Mouse (Mus musculus): ENCODE data around the gene Hyal3. TPM values are rescaled to one million over a fixed set of nuclear protein-coding genes. Genes with fewer than 3 reads are reported as not detected.

Gene Hyal3
- polyA plus RNA-seq, 1 experiment from 2014 or later = 1.4 TPM

DNA sequence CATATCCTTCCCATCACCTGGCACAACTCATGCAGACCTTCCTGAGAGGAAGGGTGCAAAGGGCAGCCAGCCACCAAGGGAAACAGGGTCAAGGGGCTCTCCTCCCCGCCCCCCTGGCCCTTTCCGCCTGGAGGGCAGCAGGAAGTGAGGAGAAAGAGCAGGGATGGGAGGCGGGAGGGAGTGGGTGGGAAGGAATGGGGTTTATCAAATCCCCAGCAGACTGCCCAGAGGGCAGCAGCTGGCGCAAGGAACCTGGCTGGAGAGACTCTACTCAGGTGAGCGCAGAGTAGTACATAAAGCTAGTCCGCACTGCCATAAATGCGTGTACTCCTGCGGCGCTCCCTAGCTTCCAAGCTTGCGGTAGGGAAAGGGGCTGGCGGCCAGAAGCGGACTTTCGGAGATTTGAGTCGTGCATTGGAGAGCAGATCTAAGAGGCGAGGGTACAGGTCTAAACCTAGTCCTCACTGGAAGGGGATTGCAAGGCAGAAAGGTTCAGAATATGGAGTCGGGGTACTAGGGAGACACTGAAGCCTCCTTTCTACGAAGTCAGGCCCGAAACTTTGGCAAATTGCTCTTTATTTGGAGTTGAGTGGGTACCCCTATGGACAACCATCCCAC, 12.8 kb upstream of the Hyal3 start, which contains the start of gene Hyal2:
Hyal2 (plus strand) TSS at position 244 of the 618 bp plus-strand sequence.
- WGBS = 7% methylated on average over 18 of the region's 18 CpGs
- ATAC-seq (ENCODE audit: insufficient read depth) (no peak; the same call in 1 of the 2 replicates), DNase-seq (no peak)
- Histone ChIP-seq H3K9me3 (ENCODE audit: low read depth, low read length) (no peaks in the 10 kb centered on the region), H3K27me3 (ENCODE audit: insufficient read depth, low read length) (no peaks in the 10 kb centered on the region), H3K27ac (ENCODE audit: low read depth) (peak within 1 kb of the TSS; percentile 92), H3K4me1 (ENCODE audit: insufficient read depth) (peaks cover 28% of the 10 kb centered on the region), H3K36me3 (ENCODE audit: insufficient read depth) (peaks cover 42% of the 10 kb centered on the region), H3K9ac (peak within 1 kb of the TSS; percentile 89), H3K4me2 (peak within 1 kb of the TSS; percentile 65), H3K4me3 (ENCODE audit: low read depth, low read length) (peak within 1 kb of the TSS; percentile 84)
- TF ChIP-seq CTCF (IDR thresholded peaks at IDR 0.05; ENCODE audit: low read depth) = no peak

- peak; percentile 82 for ATAC-seq (ENCODE audit: insufficient read depth)
- DNase-seq = peak; percentile 94
- H3K4me1 ChIP-seq (ENCODE audit: insufficient read depth) = peaks cover 27% of the 10 kb centered on the region
- H3K27ac ChIP-seq (ENCODE audit: low read depth) = peak overlapping the region; percentile 92
- peak overlapping the region; percentile 84 for H3K4me3 ChIP-seq (ENCODE audit: low read depth, low read length)
- H3K9me3 ChIP-seq (ENCODE audit: low read depth, low read length) = no peaks in the 10 kb centered on the region
- H3K36me3 ChIP-seq (ENCODE audit: insufficient read depth) = peaks cover 50% of the 10 kb centered on the region
- under 1% methylated on average over 41 of the region's 41 CpGs for WGBS
- TF ChIP-seq CTCF (IDR thresholded peaks at IDR 0.05; ENCODE audit: low read depth) = no peak
- no peaks in the 10 kb centered on the region for H3K27me3 ChIP-seq (ENCODE audit: insufficient read depth, low read length)
- peak overlapping the region; percentile 89 for H3K9ac ChIP-seq
- peak overlapping the region; percentile 65 for H3K4me2 ChIP-seq
These were observed 12.0 kb upstream of the Hyal3 start for GRCm38 (mm10) chr9:107568331-107569261.

DNA sequence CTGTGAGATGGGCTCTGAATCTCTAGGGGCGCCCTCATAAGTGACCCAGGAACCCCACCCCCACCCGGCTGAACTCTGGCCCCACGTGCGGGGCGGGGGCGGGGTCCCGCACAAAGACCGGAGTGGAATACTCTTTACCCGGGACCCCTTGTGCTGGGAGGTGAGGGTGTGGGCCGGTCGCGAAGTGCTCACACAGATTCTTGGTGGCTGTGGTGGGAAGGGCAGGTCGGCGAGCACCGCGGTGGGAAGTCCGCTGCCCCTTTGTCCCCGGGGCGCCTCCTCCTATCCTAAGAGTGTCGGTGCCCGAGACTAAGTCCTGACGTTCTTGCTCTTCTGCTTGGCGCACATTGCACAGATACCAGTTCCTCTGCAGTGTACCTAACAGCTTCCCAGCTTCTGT, 11.3 kb upstream of the Hyal3 start:
- H3K9ac ChIP-seq = peak overlapping the region; percentile 89
- peaks cover 52% of the 10 kb centered on the region for H3K36me3 ChIP-seq (ENCODE audit: insufficient read depth)
- ATAC-seq (ENCODE audit: insufficient read depth) (peak; percentile 18), DNase-seq (peak; percentile 55)
- H3K27me3 ChIP-seq (ENCODE audit: insufficient read depth, low read length) = no peaks in the 10 kb centered on the region
- no peaks in the 10 kb centered on the region for H3K9me3 ChIP-seq (ENCODE audit: low read depth, low read length)
- H3K4me3 ChIP-seq (ENCODE audit: low read depth, low read length) = peak overlapping the region; percentile 84
- H3K27ac ChIP-seq (ENCODE audit: low read depth) = peak overlapping the region; percentile 92
- no peak for TF ChIP-seq CTCF (IDR thresholded peaks at IDR 0.05; ENCODE audit: low read depth)
- H3K4me2 ChIP-seq = peak overlapping the region; percentile 65
- peaks cover 21% of the 10 kb centered on the region for H3K4me1 ChIP-seq (ENCODE audit: insufficient read depth)
- WGBS = under 1% methylated on average over 23 of the region's 23 CpGs

DNA sequence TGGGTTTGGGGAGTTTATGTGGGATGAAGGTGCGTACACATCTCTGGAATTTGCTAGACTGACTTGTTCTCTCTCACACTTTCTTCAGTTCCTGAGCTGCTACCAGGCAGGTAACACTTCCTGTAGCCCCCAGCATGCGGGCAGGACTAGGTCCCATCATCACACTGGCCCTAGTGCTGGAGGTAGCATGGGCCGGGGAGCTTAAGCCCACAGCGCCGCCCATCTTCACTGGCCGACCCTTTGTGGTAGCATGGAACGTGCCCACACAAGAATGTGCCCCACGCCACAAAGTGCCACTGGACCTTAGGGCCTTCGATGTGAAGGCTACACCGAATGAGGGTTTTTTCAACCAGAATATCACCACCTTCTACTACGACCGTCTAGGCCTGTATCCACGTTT, 10.6 kb upstream of the Hyal3 start:
- 24% methylated on average over 13 of the region's 13 CpGs for WGBS
- no peak for ATAC-seq (ENCODE audit: insufficient read depth)

GRCm38 (mm10) chr9:107570845-107571244, 9.8 kb upstream of the Hyal3 start:
- peaks cover 43% of the 10 kb centered on the region for H3K36me3 ChIP-seq (ENCODE audit: insufficient read depth)
- DNase-seq (no peak), ATAC-seq (ENCODE audit: insufficient read depth) (no peak)
- H3K4me2 ChIP-seq = peak overlapping the region; percentile 65
- peak overlapping the region; percentile 89 for H3K9ac ChIP-seq
- WGBS = 84% methylated on average over 21 of the region's 21 CpGs
- peak overlapping the region; percentile 92 for H3K27ac ChIP-seq (ENCODE audit: low read depth)
- H3K9me3 ChIP-seq (ENCODE audit: low read depth, low read length) = no peaks in the 10 kb centered on the region
- no peak for TF ChIP-seq CTCF (IDR thresholded peaks at IDR 0.05; ENCODE audit: low read depth)
- peaks cover 23% of the 10 kb centered on the region for H3K4me1 ChIP-seq (ENCODE audit: insufficient read depth)
- no peaks in the 10 kb centered on the region for H3K27me3 ChIP-seq (ENCODE audit: insufficient read depth, low read length)
- H3K4me3 ChIP-seq (ENCODE audit: low read depth, low read length) = peak overlapping the region; percentile 84

More for the DNA sequence above, 10.6 kb upstream of the Hyal3 start:
- Histone ChIP-seq H3K4me1 (ENCODE audit: insufficient read depth) (peaks cover 21% of the 10 kb centered on the region), H3K4me3 (ENCODE audit: low read depth, low read length) (peak overlapping the region; percentile 84), H3K9me3 (ENCODE audit: low read depth, low read length) (no peaks in the 10 kb centered on the region), H3K36me3 (ENCODE audit: insufficient read depth) (peaks cover 49% of the 10 kb centered on the region), H3K9ac (peak overlapping the region; percentile 89), H3K27ac (ENCODE audit: low read depth) (peak overlapping the region; percentile 92), H3K4me2 (peak overlapping the region; percentile 65), H3K27me3 (ENCODE audit: insufficient read depth, low read length) (no peaks in the 10 kb centered on the region)
- TF ChIP-seq CTCF (IDR thresholded peaks at IDR 0.05; ENCODE audit: low read depth) = peak; percentile 12; the same call in 1 of the 2 replicates
- DNase-seq = no peak

DNA sequence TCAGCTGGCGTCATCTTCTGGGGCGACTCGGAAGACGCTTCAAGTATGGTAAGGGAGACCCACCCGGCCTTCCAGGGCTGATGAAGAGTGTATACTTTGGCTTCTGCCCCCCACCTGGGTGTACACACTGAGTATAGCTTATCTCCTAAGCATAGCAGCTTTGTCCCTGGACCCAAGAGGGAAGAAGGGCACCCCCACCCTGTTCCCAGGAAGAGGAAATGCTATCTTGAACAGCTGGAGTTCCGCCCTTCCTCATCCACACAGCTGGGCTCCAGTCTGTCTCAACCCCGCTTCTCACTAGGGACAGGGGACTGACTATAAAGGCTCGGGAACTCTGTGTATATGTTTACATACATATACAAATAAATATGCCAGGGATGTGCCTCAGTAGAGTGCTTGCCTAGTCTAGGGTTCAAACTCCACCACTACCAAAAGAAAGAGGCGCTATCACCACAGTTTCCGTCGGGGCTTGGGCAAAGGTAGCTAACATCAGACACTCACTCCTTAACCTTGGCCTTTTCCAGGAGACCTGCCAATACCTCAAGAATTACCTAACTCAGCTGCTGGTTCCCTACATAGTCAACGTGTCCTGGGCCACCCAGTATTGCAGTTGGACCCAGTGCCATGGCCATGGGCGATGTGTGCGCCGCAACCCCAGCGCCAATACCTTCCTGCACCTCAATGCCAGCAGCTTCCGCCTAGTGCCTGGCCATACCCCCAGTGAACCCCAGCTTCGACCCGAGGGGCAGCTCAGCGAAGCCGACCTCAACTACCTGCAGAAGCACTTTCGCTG, 8.9 kb upstream of the Hyal3 start:
- H3K27ac ChIP-seq (ENCODE audit: low read depth) = peak overlapping the region; percentile 36; the same call in 1 of the 2 replicates
- DNase-seq = no peak
- peaks cover 43% of the 10 kb centered on the region for H3K36me3 ChIP-seq (ENCODE audit: insufficient read depth)
- no peaks in the 10 kb centered on the region for H3K9me3 ChIP-seq (ENCODE audit: low read depth, low read length)
- peak overlapping the region; percentile 65 for H3K4me2 ChIP-seq
- TF ChIP-seq CTCF (IDR thresholded peaks at IDR 0.05; ENCODE audit: low read depth) = no peak
- H3K4me1 ChIP-seq (ENCODE audit: insufficient read depth) = peaks cover 29% of the 10 kb centered on the region
- H3K27me3 ChIP-seq (ENCODE audit: insufficient read depth, low read length) = no peaks in the 10 kb centered on the region
- no peak for ATAC-seq (ENCODE audit: insufficient read depth)
- 84% methylated on average over 22 of the region's 22 CpGs for WGBS
- peak overlapping the region; percentile 84; the same call in 1 of the 2 replicates for H3K4me3 ChIP-seq (ENCODE audit: low read depth, low read length)
- peak overlapping the region; percentile 89; the same call in 1 of the 2 replicates for H3K9ac ChIP-seq

All from lung, embryonic 14.5 days (tissue).